Mouse (Mus musculus) ovary, postnatal 36 days (tissue): ENCODE data around the gene Olfr368.

Experiments
- DNase-seq: peaks from one replicate; pipeline ENCODE4 v3.0.0; 2022; ENCODE audit warnings: low spot score, mixed read lengths

Gene Olfr368

DNA sequence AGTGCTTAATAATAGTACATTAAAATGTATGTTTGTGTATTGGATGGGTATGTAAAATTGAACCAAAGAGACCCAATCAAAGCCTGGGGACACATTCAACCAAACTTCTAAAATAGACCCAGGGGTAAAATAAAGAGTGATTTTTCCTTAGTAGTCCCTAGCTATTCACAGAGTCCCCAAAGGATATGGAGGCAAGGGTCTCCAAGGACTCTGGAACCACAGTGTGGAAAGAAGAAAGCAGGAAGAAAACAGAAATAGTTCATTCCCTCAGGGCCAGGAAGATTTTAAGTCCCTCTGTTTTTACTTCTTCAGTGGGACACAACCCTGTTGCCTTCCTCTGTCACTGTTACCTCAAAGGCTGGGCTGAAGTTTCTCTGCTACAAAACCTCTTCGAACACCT, at the start of gene Olfr368:
Gene Olfr368 (plus strand): TSS at position 301 of the 400 bp plus-strand sequence.
- no peak for DNase-seq

DNA sequence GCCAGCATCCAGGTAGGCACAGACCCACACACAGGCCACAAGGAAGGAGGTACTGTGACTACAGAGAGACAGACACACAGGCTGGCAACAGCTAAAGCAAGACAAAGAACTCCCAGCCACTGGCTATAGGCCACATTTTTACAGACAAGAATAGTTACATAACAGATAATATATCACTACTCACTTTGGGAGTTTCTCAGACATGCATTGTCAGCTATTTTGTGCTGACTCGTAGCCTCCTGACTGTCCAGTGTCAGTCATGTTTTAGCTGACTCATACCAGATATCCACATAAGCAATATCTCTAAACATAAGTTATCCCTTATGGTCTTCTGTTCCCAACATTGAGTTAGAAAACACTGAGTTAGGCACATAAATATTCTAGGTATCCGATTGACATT, 7.0 kb downstream of the Olfr368 start:
- DNase-seq: no peak

DNA sequence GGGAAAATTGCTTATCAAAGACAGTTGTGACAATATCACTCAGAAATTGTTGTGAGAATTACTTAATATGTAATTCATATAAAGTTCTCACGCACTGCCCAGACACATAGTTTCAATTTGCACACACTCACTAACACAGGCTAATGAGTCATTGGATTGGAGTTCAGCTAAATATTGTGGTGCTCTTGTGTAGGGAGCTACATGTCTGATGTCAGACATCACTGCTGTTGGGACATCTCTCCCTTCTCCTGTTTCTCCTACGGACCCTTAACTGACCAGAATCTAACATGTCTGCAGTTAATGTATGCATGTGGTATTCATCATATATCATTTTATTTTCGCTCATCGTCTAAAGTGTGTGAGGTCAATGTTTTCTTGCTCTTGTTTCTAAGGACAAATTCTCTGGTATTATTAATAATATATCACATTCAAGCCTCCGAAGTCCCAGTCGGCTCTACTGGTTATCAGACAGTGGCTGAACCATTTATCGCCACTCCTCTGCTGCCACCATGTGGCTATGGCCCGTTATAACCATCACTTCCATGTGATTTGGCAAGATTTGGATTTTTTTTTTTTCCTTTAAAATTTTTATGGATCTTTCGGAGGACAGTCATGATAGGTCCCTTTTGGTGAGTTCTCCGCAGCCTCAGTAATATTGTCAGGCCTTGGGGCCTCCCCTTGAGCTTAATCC, 12.3 kb downstream of the Olfr368 start:
- DNase-seq: peak; percentile 38

DNA sequence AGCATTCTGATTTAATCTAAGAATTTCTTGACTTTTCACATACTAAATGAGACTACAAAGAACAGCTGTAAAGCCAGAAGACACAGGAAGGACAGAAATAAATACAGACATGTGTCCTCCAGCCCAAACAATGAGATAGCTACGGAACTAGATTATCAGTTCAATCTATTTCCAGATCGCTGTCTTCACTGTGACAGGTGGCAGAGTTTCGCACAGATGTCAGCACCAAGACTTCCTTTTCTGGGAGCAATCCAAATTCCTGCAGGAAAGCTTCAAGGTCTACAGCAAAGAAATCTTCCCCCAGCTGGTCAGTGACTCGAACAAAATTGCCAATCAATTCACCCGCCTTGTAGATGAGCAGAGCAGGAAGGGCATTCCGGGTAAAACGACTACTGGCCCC, 25.4 kb downstream of the Olfr368 start:
- DNase-seq: no peak

DNA sequence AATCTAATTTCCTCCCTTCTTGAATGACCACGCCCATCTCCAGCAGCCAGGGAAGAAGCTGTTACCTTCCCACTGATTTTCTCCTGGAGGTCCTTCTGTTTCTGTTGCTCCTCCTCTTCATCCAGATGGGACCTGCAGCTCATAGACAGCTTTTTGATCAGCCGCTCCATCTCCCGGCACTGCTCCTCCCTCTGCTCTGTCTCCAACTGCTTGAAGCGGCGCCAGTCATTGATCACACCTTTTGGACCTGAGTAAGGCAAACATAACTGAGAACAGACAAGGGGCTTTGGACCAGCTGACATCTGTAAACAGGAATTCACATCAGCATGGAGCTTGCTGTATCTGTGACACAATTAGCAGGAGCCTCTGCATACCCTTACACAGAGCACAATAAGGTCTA, 29.3 kb downstream of the Olfr368 start:
- no peak for DNase-seq

DNA sequence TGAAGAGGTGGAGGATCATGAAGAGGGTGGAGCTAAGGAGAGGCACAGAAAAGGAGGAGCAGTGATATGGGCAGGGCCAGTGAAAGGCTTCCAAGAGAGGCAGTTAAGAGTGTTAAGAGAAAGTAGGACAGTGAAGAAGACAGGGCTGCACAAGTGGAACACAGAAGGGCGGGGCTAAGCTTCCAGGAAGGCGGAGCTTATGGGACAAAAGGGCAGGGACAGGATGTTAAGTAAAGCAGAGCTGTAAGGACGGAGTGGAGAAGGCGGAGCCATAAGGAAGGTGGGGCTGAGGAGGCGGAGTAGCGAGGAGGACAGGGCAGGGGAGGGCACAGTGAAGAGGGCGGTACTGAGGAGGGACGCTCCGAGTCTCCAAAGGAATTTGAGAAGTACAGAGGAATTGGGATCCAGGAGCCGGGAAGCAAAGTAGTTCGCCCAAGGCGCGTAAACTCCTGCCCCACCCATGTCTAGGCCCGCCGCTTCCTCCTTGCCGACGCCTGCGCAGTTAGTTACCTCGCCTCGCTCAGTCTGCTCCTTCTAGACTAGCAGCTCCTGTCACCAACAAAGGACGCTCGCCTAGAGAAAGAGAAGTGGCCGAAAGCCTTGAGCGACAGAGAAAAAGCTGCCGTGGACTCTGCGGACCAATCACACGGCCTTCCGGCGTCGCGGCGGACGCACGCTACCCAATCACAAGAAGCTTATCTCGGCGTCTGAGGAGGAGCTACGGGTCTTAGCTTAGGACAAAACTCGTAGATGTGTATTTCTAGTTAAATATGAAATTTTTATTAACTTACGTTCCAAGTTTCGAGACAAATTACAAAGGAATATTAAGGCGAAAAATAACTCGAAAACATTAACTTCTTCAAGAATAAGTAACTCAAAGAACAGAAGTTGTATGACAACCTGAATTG, 32.6 kb downstream of the Olfr368 start, which contains the start of gene Pdcl:
Gene Pdcl (minus strand): TSS at position 700 of the 908 bp plus-strand sequence.
- DNase-seq: peak; percentile 85

DNA sequence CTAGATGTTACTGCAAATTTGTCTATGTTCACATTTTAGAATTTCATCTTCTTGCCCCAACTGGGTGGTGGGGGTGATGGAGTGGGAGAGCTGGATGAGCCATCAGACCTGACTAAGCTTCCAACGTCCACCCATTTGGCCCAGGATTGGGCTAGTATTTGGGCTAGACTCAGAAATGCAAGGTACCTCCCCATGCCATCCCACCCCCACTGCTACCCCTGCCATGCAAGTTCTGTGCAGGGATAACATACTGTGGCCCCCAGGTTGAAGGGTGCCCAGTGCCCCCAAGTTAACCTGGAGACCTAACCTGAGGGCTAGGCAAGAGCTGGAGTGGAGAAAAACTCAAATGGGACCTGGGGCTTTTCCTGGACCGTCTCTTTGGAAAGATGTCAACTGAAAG, 33.6 kb downstream of the Olfr368 start:
- no peak for DNase-seq

DNA sequence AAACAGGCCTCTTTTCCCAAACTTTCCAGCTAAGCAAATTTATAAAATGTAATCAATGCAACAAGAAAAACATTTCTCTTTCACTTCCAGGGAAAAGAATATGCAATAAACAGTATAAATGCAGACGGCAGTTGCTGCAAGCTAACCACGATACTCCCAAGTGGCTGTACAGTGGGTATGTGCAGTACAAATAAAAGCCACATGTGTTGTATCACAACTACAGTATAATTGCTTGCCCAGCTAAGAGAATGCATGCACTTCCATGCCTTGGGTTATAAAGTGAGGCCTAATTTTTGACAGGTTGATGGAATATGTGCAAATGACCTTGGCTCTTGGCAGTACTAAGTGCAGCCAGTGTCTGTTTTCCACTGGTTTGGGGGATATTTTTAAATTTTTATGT, 44.3 kb downstream of the Olfr368 start:
- no peak for DNase-seq

DNA sequence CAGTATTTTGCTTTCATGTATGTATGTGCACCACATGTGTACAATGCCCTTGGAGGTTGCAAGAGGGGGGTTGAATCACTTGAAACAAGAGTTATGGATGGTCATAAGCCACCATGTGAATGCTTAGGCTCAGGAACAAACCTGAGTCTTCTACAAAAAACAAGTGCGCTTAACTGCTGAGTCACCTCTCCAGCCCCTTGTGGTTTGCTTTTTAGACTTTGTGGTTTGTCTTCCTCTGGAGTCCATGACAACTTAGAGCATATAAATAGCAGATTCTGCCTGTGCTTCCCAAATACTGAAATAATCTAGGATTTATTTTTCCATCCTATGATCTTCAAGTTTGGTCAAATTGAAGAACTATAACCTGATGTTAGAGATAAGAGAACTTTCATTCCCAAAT, 49.7 kb downstream of the Olfr368 start:
- no peak for DNase-seq

DNA sequence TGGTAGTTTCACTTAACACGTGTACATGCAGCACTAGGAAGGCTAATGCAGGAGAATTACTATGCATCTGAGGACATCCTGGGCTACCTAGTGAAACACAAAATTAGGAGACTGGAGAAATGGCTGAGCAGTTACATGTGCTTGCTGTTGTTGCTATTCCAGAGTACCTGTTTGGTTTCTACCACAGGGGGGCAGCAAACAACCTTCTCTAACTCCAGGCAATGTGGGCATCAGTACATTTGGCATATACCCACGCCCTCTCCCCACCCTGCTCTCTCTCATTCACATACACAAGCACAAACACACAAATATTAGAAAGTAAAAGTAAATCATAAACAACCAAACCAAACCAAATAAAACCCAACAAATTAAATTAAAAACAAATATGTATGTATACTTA, 53.9 kb downstream of the Olfr368 start:
- peak; percentile 9 for DNase-seq
